Mouse (Mus musculus) adrenal gland, adult 18-20 months (tissue): Measurements from ENCODE around the gene Arap2. TPM values are rescaled to one million over a fixed set of nuclear protein-coding genes. Genes with fewer than 3 reads are reported as not detected.

Experiments used
- DNase-seq, 2 experiments: peaks; one replicate each; pipeline ENCODE4 v3.0.0; 2021 to 2022; ENCODE audit warnings: low spot score in 2 of 2
- total RNA-seq, 2 experiments: library from RNA; stranded (reverse); gene quantifications; 1 replicate in 1 of 2; 2 replicates in 1 of 2; pipeline ENCODE4 v1.2.3; 2021

Gene Arap2
- total RNA-seq, 2 experiments from 2014 or later: 3.8 to 5.4 TPM

GRCm38 (mm10) chr5:62636341-62636740 is 129.6 kb downstream of the Arap2 start:
- DNase-seq: no peak

- DNase-seq: no peak
Measured at GRCm38 (mm10) chr5:62628901-62629300, 137.1 kb downstream of the Arap2 start.

- no peak for DNase-seq
Measured at GRCm38 (mm10) chr5:62622848-62623479, 143.0 kb downstream of the Arap2 start.

DNA sequence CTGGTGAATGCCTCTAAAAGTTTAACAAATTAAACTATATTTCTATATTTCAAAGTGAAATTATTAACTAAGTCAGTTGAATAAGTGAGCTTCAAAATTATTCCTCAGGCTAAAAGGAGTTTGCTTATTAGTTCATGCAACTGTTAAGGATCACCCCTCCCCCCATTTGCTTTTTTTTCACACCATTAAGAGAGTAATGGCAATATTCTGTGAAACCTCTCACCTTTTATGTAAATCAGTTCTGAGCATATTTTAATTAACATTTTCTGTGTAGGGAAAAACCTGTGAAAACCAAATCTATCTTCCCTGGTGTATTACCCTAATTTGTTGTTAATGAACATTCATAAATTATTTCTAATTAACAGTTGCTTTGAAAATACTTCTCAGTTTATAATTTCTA is 147.7 kb downstream of the Arap2 start:
- DNase-seq: no peak

DNA sequence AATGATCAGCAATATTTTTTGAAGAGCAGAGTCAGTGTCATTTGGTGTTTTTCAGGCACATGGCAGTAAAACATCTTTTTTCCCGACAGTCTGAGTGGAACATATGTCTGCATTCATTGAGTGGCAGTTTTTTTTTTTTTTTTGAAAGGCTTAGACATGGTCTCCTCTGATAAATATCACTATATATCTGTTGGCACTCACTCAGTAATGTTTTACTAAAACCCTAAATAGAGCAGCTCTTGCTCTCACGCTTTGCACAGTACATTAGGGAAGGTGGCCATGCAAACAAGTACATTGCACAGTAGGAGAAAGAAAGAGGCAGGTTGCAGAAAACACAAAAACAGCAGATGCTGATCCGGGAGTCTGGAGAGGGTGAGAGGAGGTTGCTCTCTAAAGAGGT is 154.0 kb downstream of the Arap2 start:
- DNase-seq: no peak

DNA sequence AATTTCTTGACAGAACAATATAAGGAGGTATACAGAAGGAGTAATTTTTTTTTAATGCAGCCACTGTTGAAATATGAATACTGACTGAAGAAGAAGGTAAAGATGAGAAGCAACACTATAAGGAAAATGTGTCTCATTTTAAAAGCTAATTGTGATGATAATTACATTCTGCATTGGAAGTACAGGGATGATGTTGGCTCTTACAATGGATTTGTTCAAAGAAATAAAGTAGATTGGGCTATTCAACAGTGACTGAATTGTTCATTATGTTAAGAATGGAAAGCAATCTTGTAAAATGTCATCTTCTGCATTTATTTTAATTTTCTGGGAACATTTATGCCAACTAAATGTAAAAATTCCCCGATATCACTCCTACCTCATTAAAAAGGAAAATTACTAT is 178.6 kb downstream of the Arap2 start:
- DNase-seq: no peak

DNA sequence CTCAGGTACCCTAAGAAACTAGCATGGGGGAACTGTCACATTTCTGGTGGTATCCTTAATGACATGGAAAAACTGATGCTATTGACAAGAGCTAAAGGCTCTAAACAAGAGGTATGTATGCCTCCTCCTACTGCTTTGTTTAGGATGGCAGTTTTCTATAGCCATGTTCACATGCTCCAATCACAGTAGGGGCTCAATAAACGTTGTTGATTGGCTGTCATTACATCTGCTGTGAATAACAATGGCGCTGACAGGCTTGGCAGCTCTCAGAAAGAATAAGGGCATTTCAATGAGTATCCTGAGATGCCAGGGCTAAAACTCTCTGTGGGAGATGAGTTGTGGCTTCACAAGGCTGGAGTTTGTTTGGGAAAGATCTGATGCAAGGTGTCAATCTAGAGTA is 183.3 kb downstream of the Arap2 start:
- DNase-seq: no peak

- DNase-seq: no peak
Measured at GRCm38 (mm10) chr5:62581699-62582098, 184.3 kb downstream of the Arap2 start.

GRCm38 (mm10) chr5:62574336-62574844 is 191.6 kb downstream of the Arap2 start:
- DNase-seq: no peak

Other genes with a start within 250 kb of the Arap2 start
- gene Dthd1, start 47.7 kb upstream of the Arap2 start, total RNA-seq: not detected